Mouse (Mus musculus): ENCODE results near the gene Cyp3a16. TPM values are rescaled to one million over a fixed set of nuclear protein-coding genes. Genes with fewer than 3 reads are reported as not detected.
"Not testable (repeated sequence)": the region's sequence is repeated elsewhere in the genome, so short reads cannot be mapped to it uniquely, and the experiment has no call there.

Cyp3a16 gene
- total RNA-seq (2017): not detected in 2 replicates

GRCm38 (mm10) chr5:145469623-145470022, at the start of gene Cyp3a16:
Cyp3a16 (minus strand) TSS chr5:145469723.
- ATAC-seq (ENCODE audit: extremely low read depth, insufficient number of reproducible peaks, low FRiP score, poor library complexity, severe bottlenecking): not testable (repeated sequence)

- ATAC-seq (ENCODE audit: extremely low read depth, insufficient number of reproducible peaks, low FRiP score, poor library complexity, severe bottlenecking): no peak
These were observed 20.8 kb upstream of the Cyp3a16 start for GRCm38 (mm10) chr5:145490300-145490699.

- ATAC-seq (ENCODE audit: extremely low read depth, insufficient number of reproducible peaks, low FRiP score, poor library complexity, severe bottlenecking): no peak
These were observed 5.0 kb downstream of the Cyp3a16 start for GRCm38 (mm10) chr5:145464304-145465088.

- ATAC-seq (ENCODE audit: extremely low read depth, insufficient number of reproducible peaks, low FRiP score, poor library complexity, severe bottlenecking): no peak
These were observed 7.2 kb downstream of the Cyp3a16 start for GRCm38 (mm10) chr5:145462321-145462720.

- ATAC-seq (ENCODE audit: extremely low read depth, insufficient number of reproducible peaks, low FRiP score, poor library complexity, severe bottlenecking): no peak
These were observed 15.1 kb downstream of the Cyp3a16 start for GRCm38 (mm10) chr5:145454389-145454788.

- no peak for ATAC-seq (ENCODE audit: extremely low read depth, insufficient number of reproducible peaks, low FRiP score, poor library complexity, severe bottlenecking)
These were observed 35.8 kb downstream of the Cyp3a16 start for GRCm38 (mm10) chr5:145433688-145434087.

- ATAC-seq (ENCODE audit: extremely low read depth, insufficient number of reproducible peaks, low FRiP score, poor library complexity, severe bottlenecking): no peak
These were observed 38.5 kb downstream of the Cyp3a16 start for GRCm38 (mm10) chr5:145431004-145431403.

GRCm38 (mm10) chr5:145422287-145422686, 47.2 kb downstream of the Cyp3a16 start:
- ATAC-seq (ENCODE audit: extremely low read depth, insufficient number of reproducible peaks, low FRiP score, poor library complexity, severe bottlenecking): no peak

- ATAC-seq (ENCODE audit: extremely low read depth, insufficient number of reproducible peaks, low FRiP score, poor library complexity, severe bottlenecking): not testable (repeated sequence)
These were observed 54.1 kb downstream of the Cyp3a16 start for GRCm38 (mm10) chr5:145415416-145415815.

Other genes starting within 250 kb of the Cyp3a16 start
- 33.1 and 35.4 TPM in 2 replicates for gene Zfp655, start 238.0 kb downstream of the Cyp3a16 start, total RNA-seq (2017)
- gene Zscan25, start 189.2 kb downstream of the Cyp3a16 start, total RNA-seq (2017): 9.3 and 10.5 TPM in 2 replicates
- gene Cyp3a57, start 124.4 kb downstream of the Cyp3a16 start, total RNA-seq (2017): not detected in 2 replicates
- not detected in 2 replicates for gene Cyp3a41b, start 115.0 kb upstream of the Cyp3a16 start, total RNA-seq (2017)

All from neutrophil, adult 5-6 weeks (primary cell).